ENCODE assay signal across 9 mouse cellular contexts in genomic region chr14:24646239-24646848, GRCm38 (mm10).
DNase-seq lines count a peak whose midpoint lies in the region; ATAC-seq and TF ChIP-seq lines count a peak whose summit lies in the region.
"Had no signal": no experiment of that assay in that cellular context is flagged by ENCODE, and none has a peak within 500 bp of the region (broad histone marks: within the 10 kb centered on the region; RNA-seq: fewer than 3 reads in every experiment).

No protein-coding gene starts in this region.

- TF ChIP-seq CTCF in lung, embryonic 14.5 days (IDR thresholded peaks at IDR 0.05; ENCODE audit: low read depth) = peak; percentile 39

- H3K4me3 ChIP-seq in forebrain, embryonic 10.5 days = no peak overlapping the region
- H3K4me3 ChIP-seq in forebrain, embryonic 11.5 days (ENCODE audit: low read depth, low read length) = no peak overlapping the region
- H3K4me3 ChIP-seq in lung, embryonic 14.5 days (ENCODE audit: low read depth, low read length) = no peak overlapping the region
- no peak overlapping the region for H3K4me3 ChIP-seq in hindbrain, embryonic 15.5 days
- H3K4me3 ChIP-seq: limb, embryonic 13.5 days had no signal

- peaks cover 63% of the 10 kb centered on the region for H3K4me1 ChIP-seq in forebrain, embryonic 10.5 days
- H3K4me1 ChIP-seq in forebrain, embryonic 11.5 days (replicated peaks; ENCODE audit: control insufficient read depth, insufficient read depth, low read length) = peaks cover 19% of the 10 kb centered on the region
- H3K4me1 ChIP-seq in lung, embryonic 14.5 days (ENCODE audit: insufficient read depth) = no peaks in the 10 kb centered on the region
- H3K4me1 ChIP-seq in hindbrain, embryonic 15.5 days (replicated peaks) = peaks cover 40% of the 10 kb centered on the region

- DNase-seq in forebrain, embryonic 10.5 days (ENCODE audit: extremely low spot score, low spot score) = no peak
- DNase-seq in forebrain, embryonic 11.5 days (ENCODE audit: low spot score) = no peak
- DNase-seq in lung, embryonic 14.5 days = peak; percentile 53
- DNase-seq in lung, postnatal 25 days (ENCODE audit: low spot score) = no peak
- DNase-seq in retina, postnatal 1 day = peak; percentile 39
- DNase-seq in gastrocnemius, adult 8-10 months (ENCODE audit: low spot score in 2 of 2) = no peak
- no peak for DNase-seq in gastrocnemius, postnatal 4 days (ENCODE audit: low spot score in 2 of 2)

- ATAC-seq in forebrain, embryonic 11.5 days (replicated peaks; ENCODE audit: low FRiP score) = no peak
- ATAC-seq in lung, embryonic 14.5 days (ENCODE audit: insufficient read depth) = no peak
- no peak; the same call in 1 of the 2 replicates for ATAC-seq in hindbrain, embryonic 15.5 days (ENCODE audit: low FRiP score, low read depth)

- no peak overlapping the region for H3K9ac ChIP-seq in forebrain, embryonic 11.5 days (ENCODE audit: low read length)
- H3K9ac ChIP-seq in lung, embryonic 14.5 days = no peak overlapping the region
- no peak overlapping the region for H3K9ac ChIP-seq in hindbrain, embryonic 15.5 days
- H3K9ac ChIP-seq: limb, embryonic 13.5 days had no signal

- H3K27ac ChIP-seq in forebrain, embryonic 10.5 days = peak overlapping the region; percentile 66
- no peak overlapping the region for H3K27ac ChIP-seq in forebrain, embryonic 11.5 days (ENCODE audit: low read depth, low read length)
- H3K27ac ChIP-seq in lung, embryonic 14.5 days (ENCODE audit: low read depth) = no peak overlapping the region
- 0 out of 2 replicates have a peak overlapping the region, but pooled peaks have one; percentile 5 for H3K27ac ChIP-seq in hindbrain, embryonic 15.5 days (replicated peaks)
- H3K27ac ChIP-seq: limb, embryonic 13.5 days had no signal

- no peak overlapping the region for H3K4me2 ChIP-seq in forebrain, embryonic 11.5 days (ENCODE audit: low read depth, low read length, severe bottlenecking)
- H3K4me2 ChIP-seq in lung, embryonic 14.5 days = no peak overlapping the region
- H3K4me2 ChIP-seq in hindbrain, embryonic 15.5 days = no peak overlapping the region
- H3K4me2 ChIP-seq: limb, embryonic 13.5 days had no signal

- no peaks in the 10 kb centered on the region for H3K36me3 ChIP-seq in forebrain, embryonic 10.5 days (replicated peaks)
- no peaks in the 10 kb centered on the region for H3K36me3 ChIP-seq in forebrain, embryonic 11.5 days (ENCODE audit: control insufficient read depth, insufficient read depth, low read length)
- H3K36me3 ChIP-seq in lung, embryonic 14.5 days (ENCODE audit: insufficient read depth) = no peaks in the 10 kb centered on the region
- H3K36me3 ChIP-seq in hindbrain, embryonic 15.5 days = no peaks in the 10 kb centered on the region
- H3K36me3 ChIP-seq: limb, embryonic 13.5 days had no signal

- no peaks in the 10 kb centered on the region for H3K27me3 ChIP-seq in forebrain, embryonic 10.5 days (ENCODE audit: poor library complexity, severe bottlenecking)
- no peaks in the 10 kb centered on the region for H3K27me3 ChIP-seq in forebrain, embryonic 11.5 days (ENCODE audit: control insufficient read depth, insufficient read depth, low read length)
- no peaks in the 10 kb centered on the region for H3K27me3 ChIP-seq in lung, embryonic 14.5 days (ENCODE audit: insufficient read depth, low read length)
- H3K27me3 ChIP-seq in hindbrain, embryonic 15.5 days = no peaks in the 10 kb centered on the region

- WGBS in forebrain, embryonic 10.5 days = 88% methylated on average over 6 of the region's 6 CpGs
- 95% methylated on average over 6 of the region's 6 CpGs for WGBS in forebrain, embryonic 11.5 days
- WGBS in lung, embryonic 14.5 days = 66% methylated on average over 6 of the region's 6 CpGs
- 81% methylated on average over 6 of the region's 6 CpGs for WGBS in hindbrain, embryonic 15.5 days

- no peaks in the 10 kb centered on the region for H3K9me3 ChIP-seq in forebrain, embryonic 10.5 days
- H3K9me3 ChIP-seq in forebrain, embryonic 11.5 days (ENCODE audit: control insufficient read depth, low read length) = no peaks in the 10 kb centered on the region
- H3K9me3 ChIP-seq in lung, embryonic 14.5 days (ENCODE audit: low read depth, low read length) = no peaks in the 10 kb centered on the region
- H3K9me3 ChIP-seq in hindbrain, embryonic 15.5 days = no peaks in the 10 kb centered on the region
- H3K9me3 ChIP-seq: limb, embryonic 13.5 days had no signal

Comparison
In these comparisons a context has a peak if more than half of its experiments do, and no peak if none do; other contexts are left out.
1. DNase-seq: peak in lung, embryonic 14.5 days (single experiment) and retina, postnatal 1 day (single experiment); none in forebrain, embryonic 10.5 days (single experiment), forebrain, embryonic 11.5 days (single experiment), lung, postnatal 25 days (single experiment), gastrocnemius, adult 8-10 months (0 of 2) and gastrocnemius, postnatal 4 days (0 of 2).
2. H3K27ac ChIP-seq: peak in forebrain, embryonic 10.5 days (single experiment) and hindbrain, embryonic 15.5 days (single experiment); none in forebrain, embryonic 11.5 days (single experiment) and lung, embryonic 14.5 days (single experiment).